Mouse (Mus musculus) layer of hippocampus, adult 2 months (tissue): ENCODE results near the gene Gprasp1. TPM values are rescaled to one million over a fixed set of nuclear protein-coding genes. Genes with fewer than 3 reads are reported as not detected.
"Not testable (repeated sequence)": the region's sequence is repeated elsewhere in the genome, so short reads cannot be mapped to it uniquely, and the experiment has no call there.

ENCODE experiments used
- DNase-seq, 2 experiments: peaks; one replicate each; pipeline ENCODE4 v3.0.0; 2022; ENCODE audit warnings: low spot score in 2 of 2
- H3K27ac ChIP-seq: fragments of 200-600 bp; 2 replicates; pipeline ENCODE4 v1.8.1; 2022
- H3K4me3 ChIP-seq: fragments of 200-600 bp; 2 replicates; pipeline ENCODE4 v1.8.1; 2022; ENCODE audit warnings: mild to moderate bottlenecking
- CTCF ChIP-seq: fragments of 200-600 bp; conservative IDR thresholded peaks from 2 replicates; pipeline ENCODE4 v1.8.1; 2022; ENCODE audit warnings: antibody characterized with exemption, mild to moderate bottlenecking, moderate library complexity
- long read RNA-seq, 2 experiments: library from polyadenylated mRNA; stranded (forward); transcript quantifications; one replicate each; pipeline ENCODE4 v2.0.0; 2021; ENCODE audit warnings: borderline mapping rate in 2 of 2
- total RNA-seq, 2 experiments: library from RNA; stranded (reverse); gene quantifications; 2 replicates each; pipeline ENCODE4 v1.2.3; 2021

Gene Gprasp1
- total RNA-seq = 100 to 1,000 TPM; 310 to 332 TPM
- long read RNA-seq, experiment 1, full-length matches to known transcripts = 12 of 151 reads
- long read RNA-seq, experiment 1, partial matches to known transcripts = 66 of 151 reads
- long read RNA-seq, experiment 1, other reads (novel, unspliced or antisense) = 73 of 151 reads
- long read RNA-seq, experiment 2, full-length matches to known transcripts = 19 of 224 reads
- long read RNA-seq, experiment 2, partial matches to known transcripts = 112 of 224 reads
- long read RNA-seq, experiment 2, other reads (novel, unspliced or antisense) = 93 of 224 reads

- Histone ChIP-seq H3K27ac (peak within 1 kb of the TSS; percentile 95), H3K4me3 (peak within 1 kb of the TSS; percentile 79)
- no peak for TF ChIP-seq CTCF
- peak; percentile 89 for DNase-seq
These were observed at the start of gene Gprasp1, which contains the start of gene Armcx5 for GRCm38 (mm10) chrX:135742304-135743055. TSS of gene Gprasp1 (plus strand) at chrX:135742733. TSS of gene Armcx5 (plus strand) at chrX:135742733.

- DNase-seq = no peak
- Histone ChIP-seq H3K27ac (no peak within 1 kb of the TSS), H3K4me3 (no peak within 1 kb of the TSS)
- TF ChIP-seq CTCF = no peak
These were observed 48.9 kb upstream of the Gprasp1 start, which contains the start of gene Tcp11x2 for GRCm38 (mm10) chrX:135693633-135694032. TSS of gene Tcp11x2 (minus strand) at chrX:135693790.

- no peak overlapping the region for H3K27ac ChIP-seq
- no peak for DNase-seq
- TF ChIP-seq CTCF = no peak
- no peak overlapping the region for H3K4me3 ChIP-seq
These were observed 39.4 kb upstream of the Gprasp1 start for GRCm38 (mm10) chrX:135703111-135703510.

- Histone ChIP-seq H3K27ac (peak overlapping the region; percentile 61), H3K4me3 (no peak overlapping the region)
- DNase-seq = no peak
- peak; percentile 71 for TF ChIP-seq CTCF
These were observed 38.2 kb upstream of the Gprasp1 start for GRCm38 (mm10) chrX:135704349-135704748.

GRCm38 (mm10) chrX:135712845-135713244, 29.7 kb upstream of the Gprasp1 start:
- Histone ChIP-seq H3K4me3 (no peak overlapping the region), H3K27ac (no peak overlapping the region)
- TF ChIP-seq CTCF = no peak
- no peak for DNase-seq

- no peak for DNase-seq
- H3K27ac ChIP-seq = no peak within 1 kb of the TSS
- no peak within 1 kb of the TSS for H3K4me3 ChIP-seq
- no peak for TF ChIP-seq CTCF
These were observed 17.4 kb upstream of the Gprasp1 start, which contains the start of gene Tmsb15a for GRCm38 (mm10) chrX:135725161-135725560. TSS of gene Tmsb15a (minus strand) at chrX:135725261.

GRCm38 (mm10) chrX:135738730-135739520, 3.6 kb upstream of the Gprasp1 start:
- H3K4me3 ChIP-seq = no peak overlapping the region
- no peak for DNase-seq
- H3K27ac ChIP-seq = no peak overlapping the region
- no peak for TF ChIP-seq CTCF

GRCm38 (mm10) chrX:135743056-135743355, 473 bp downstream of the Gprasp1 start:
- peak in 1 of 2 experiments; percentile 4 for DNase-seq
- Histone ChIP-seq H3K4me3 (peak overlapping the region; percentile 79), H3K27ac (peak overlapping the region; percentile 95)
- TF ChIP-seq CTCF = peak; percentile 43

- not testable (repeated sequence) for DNase-seq, H3K4me3 ChIP-seq, H3K27ac ChIP-seq
These were observed 2.8 kb downstream of the Gprasp1 start for GRCm38 (mm10) chrX:135745376-135745775.

GRCm38 (mm10) chrX:135752832-135753231, 10.3 kb downstream of the Gprasp1 start:
- DNase-seq = peak; percentile 51 to 79
- peak; percentile 88 for TF ChIP-seq CTCF
- Histone ChIP-seq H3K27ac (no peak overlapping the region), H3K4me3 (no peak overlapping the region)

GRCm38 (mm10) chrX:135761707-135762106, 19.2 kb downstream of the Gprasp1 start:
- DNase-seq = peak in 1 of 2 experiments; percentile 15
- no peak overlapping the region for H3K4me3 ChIP-seq
- TF ChIP-seq CTCF = peak; percentile 77
- no peak overlapping the region for H3K27ac ChIP-seq

GRCm38 (mm10) chrX:135768043-135768548, 25.6 kb downstream of the Gprasp1 start:
- Histone ChIP-seq H3K27ac (no peak overlapping the region), H3K4me3 (no peak overlapping the region)
- TF ChIP-seq CTCF = no peak
- DNase-seq = no peak

GRCm38 (mm10) chrX:135768565-135768964, 26.0 kb downstream of the Gprasp1 start:
- no peak for TF ChIP-seq CTCF
- DNase-seq = no peak
- H3K27ac ChIP-seq = no peak overlapping the region
- H3K4me3 ChIP-seq = no peak overlapping the region
